Mouse (Mus musculus): ENCODE measurements at regions not wholly inside any gene's neighbourhood (a gene's known extent, or its start where the extent isn't known, plus 50 kb on each side); places are given as distances from the start of the nearest gene placed in this dataset.

GRCm38 (mm10) chr12:16378501-16378900 is 232.3 kb downstream of the Lpin1 start:
- DNase-seq (ENCODE audit: low read depth, low spot score), result no peak

- DNase-seq (ENCODE audit: low read depth, low spot score), result no peak
These were observed 236.3 kb downstream of the Lpin1 start for GRCm38 (mm10) chr12:16374331-16374996.

DNA sequence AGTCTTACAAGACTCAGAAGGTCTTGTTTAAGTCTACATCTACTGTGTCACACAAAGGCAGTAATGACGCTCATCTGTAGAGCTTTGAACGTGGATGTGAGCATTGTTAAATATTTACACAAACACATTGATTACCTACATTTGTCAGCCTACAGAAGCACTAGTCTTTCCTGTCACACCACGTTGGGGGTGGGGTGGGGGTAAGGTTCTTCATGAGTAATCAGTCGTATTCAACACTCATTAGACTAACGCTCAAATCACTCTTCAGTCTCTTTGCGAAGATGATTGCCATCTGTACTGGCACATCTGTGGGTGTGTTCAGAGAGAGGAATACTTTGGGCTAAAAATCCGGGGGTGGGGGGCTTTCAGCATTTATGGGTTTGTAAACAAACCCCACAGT is 240.7 kb downstream of the Lpin1 start:
- no peak for DNase-seq (ENCODE audit: low read depth, low spot score)

DNA sequence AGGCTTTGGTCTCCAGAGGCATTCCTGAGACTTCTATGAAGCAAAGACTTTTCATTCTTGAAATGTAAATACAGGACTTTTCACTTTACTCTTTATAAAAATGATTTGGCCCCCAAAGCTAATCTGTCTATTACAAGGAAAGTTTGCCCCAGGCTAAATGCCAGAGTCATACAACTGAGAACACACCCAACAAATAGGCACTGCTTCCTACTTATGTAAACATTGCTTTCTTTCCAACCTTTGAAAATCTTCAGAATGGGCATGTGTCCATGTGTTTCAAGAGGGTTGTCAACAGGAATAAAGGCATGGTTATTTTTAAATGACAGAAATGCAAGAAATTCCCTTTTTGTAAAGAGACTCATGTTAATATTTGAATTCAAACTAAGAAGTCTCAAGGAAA is 248.4 kb downstream of the Lpin1 start:
- no peak for DNase-seq (ENCODE audit: low read depth, low spot score)

DNA sequence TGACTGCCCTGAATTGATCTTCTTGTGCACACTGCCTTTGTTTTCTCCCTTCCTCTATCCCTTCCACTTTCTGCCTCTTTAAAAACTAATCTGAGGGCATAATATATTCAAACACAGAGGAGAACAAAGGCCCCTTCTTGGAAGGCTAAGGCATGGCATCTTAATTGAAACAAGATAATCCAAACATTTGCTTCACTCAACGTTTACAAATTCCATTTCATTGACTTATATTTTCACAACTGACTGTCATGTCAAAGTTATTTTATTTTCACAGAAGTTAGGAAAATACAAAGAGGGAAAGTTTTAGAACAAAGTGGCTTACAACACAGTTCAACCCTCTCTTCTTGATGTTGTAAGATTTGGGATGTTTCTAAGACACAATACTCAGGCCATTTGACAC is 251.9 kb downstream of the Lpin1 start:
- DNase-seq (ENCODE audit: low read depth, low spot score), result no peak

- no peak for DNase-seq (ENCODE audit: low read depth, low spot score)
These were observed 256.1 kb downstream of the Lpin1 start for GRCm38 (mm10) chr12:16354711-16355110.

- DNase-seq (ENCODE audit: low read depth, low spot score), result no peak
These were observed 259.0 kb downstream of the Lpin1 start for GRCm38 (mm10) chr12:16351751-16352150.

DNA sequence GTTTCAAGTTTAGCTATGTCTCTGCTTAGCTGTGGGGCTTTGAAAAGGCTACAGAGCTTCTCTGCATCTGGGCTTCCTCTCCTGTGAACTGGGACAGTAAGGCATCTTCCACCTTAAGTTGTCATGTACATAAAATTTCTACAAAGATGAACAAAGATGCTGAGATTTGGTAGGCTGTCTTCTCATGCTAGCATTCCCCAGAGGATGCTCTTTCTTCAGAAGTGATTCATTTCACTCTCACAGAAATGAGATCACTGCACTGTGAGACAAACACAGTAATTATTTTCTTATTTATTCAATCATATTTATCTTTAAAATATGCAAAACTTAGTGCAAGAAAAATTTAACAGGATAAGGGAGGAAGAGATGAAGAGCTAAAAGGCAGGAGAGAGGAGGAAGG is 261.5 kb downstream of the Lpin1 start:
- no peak for DNase-seq (ENCODE audit: low read depth, low spot score)

- DNase-seq (ENCODE audit: low read depth, low spot score), result peak; percentile 42
These were observed 266.7 kb downstream of the Lpin1 start for GRCm38 (mm10) chr12:16344021-16344420.

GRCm38 (mm10) chr12:16342030-16342429 is 268.7 kb downstream of the Lpin1 start:
- DNase-seq (ENCODE audit: low read depth, low spot score), result peak; percentile 67

DNA sequence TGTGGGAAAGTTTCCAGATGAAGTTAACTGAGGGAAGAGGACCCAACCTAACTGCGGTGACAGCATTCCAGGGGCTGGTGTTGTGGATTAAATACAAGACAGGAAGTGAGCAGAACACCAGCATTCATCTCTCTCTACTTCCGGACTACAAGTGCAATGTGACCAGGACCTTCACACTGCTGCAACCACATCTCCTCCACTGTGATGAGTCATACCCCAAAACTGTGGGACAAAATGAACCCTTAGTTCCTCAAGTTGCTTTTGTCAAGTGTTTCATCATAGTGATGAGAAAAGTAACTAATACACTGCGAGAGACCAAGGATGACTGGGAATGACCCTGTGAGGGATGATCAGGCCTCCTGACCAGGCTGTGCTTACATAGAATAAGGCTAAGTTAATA is 279.3 kb downstream of the Lpin1 start:
- no peak for DNase-seq (ENCODE audit: low read depth, low spot score)

- DNase-seq (ENCODE audit: low read depth, low spot score), result no peak
These were observed 281.6 kb downstream of the Lpin1 start for GRCm38 (mm10) chr12:16329129-16329528.

- DNase-seq (ENCODE audit: low read depth, low spot score), result no peak
These were observed 290.0 kb downstream of the Lpin1 start for GRCm38 (mm10) chr12:16320536-16321402.

DNA sequence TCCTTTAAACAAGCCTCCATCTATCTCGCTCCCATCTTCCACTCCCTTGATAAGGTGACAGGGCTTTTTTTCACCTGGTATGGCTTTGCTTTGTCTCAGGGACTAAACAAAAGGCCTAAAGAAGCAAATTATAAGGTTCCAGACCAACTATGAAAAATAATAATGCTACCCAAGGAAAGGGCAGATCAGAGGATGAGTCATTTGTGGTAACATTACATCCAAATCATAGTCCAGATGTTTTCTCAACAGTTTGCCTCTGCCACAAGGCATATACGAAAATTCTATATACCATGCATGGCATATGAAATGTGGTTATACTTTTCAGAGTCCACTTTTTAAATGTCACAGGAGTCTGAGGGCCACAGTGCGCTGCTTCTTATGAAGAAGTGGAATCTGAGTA is 302.7 kb downstream of the Lpin1 start:
- no peak for DNase-seq (ENCODE audit: low read depth, low spot score)

DNA sequence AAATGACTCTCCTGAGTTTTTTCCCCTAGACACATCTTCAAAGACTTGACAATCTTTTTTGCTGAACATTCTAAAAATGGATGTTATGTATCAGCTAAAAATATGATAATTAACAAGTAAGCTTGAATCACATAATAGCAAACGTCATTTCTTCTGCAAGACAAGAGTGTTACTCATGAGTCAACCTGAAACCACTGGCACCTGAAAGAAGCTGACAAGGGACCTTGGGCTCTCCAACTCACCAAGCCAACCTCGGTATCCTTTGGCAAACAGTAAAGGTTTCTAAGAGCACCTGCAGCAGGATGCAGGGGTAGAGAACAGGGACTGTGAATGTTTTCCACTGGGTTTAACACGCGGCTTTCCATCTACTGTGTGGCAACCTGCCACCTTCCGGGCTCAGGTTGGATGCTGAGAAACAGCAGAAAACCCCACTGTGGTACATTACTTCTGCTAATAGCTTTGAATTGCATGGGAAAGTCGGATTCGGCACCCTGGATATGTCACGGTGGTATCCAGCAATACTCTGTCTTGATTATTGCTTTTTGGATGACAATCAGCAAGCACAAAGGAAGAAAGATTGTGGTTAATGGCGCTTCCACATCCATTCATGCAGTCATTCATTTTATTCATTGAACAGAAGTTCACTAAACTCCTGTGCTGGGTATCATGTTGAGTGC is 305.9 kb downstream of the Lpin1 start:
- DNase-seq (ENCODE audit: low read depth, low spot score), result no peak

DNA sequence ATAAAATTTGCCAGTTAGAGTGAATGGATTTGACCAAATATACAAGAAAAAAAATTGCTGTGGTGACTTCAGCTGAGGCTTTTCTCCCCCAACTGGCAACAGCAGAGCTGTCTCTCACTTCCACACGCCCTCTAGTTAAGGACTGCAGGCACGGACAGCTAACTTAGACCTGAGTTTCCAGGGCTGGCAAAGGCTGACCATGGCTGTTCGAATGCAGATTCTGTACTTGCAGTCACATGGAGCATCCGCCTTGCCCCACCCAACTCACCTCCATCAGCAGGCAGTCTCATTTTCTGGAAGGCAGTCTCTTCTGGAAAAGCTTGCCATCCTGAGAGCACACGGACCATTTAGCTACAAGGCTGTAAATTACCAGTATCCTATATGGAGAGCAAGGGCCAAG is 325.7 kb downstream of the Lpin1 start:
- DNase-seq (ENCODE audit: low read depth, low spot score), result peak; percentile 76

- no peak for DNase-seq (ENCODE audit: low read depth, low spot score)
These were observed 331.6 kb downstream of the Lpin1 start for GRCm38 (mm10) chr12:16279146-16279545.

GRCm38 (mm10) chr12:16277567-16278332 is 333.0 kb downstream of the Lpin1 start:
- DNase-seq (ENCODE audit: low read depth, low spot score), result peak; percentile 86

GRCm38 (mm10) chr12:16277144-16277543 is 333.6 kb downstream of the Lpin1 start:
- DNase-seq (ENCODE audit: low read depth, low spot score), result peak; percentile 11

DNA sequence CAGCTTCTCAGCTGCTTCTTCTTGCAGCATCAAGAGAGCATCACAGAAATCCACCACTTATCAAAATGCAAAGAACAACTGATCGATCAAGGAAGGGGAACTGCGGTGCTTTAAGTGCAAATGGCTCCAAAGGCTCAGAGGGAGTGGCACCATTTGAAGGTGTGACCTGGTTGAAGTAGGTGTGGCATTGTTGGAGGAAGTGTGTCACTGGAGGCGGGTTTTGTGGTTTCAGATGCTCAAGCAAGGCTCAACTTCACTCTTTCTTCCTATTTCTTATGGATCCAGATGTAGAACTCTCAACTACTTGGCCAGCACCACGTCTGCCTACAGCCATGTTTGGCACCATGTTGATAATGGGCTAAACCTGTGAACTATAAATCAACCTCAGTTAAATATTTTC is 334.5 kb downstream of the Lpin1 start:
- peak; percentile 49 for DNase-seq (ENCODE audit: low read depth, low spot score)

DNA sequence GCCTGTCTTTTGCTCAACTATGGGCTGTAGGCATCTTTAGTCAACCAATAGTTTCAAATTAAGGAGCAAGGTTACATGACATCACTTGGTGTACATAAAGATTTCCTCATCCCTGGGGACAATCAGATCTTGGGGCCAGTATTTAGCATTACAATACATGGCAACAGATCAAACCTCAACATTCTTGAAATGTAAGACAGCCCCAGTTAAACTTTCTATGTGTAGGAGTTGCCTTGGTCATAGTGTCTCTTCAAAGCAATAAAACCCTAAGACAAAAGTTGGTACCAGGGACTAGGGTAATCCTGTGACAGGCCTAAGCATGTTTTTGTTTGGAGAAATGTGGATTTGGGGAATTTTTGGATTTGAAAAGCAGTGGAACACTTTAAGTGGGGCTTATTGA is 338.3 kb downstream of the Lpin1 start:
- DNase-seq (ENCODE audit: low read depth, low spot score), result no peak

DNA sequence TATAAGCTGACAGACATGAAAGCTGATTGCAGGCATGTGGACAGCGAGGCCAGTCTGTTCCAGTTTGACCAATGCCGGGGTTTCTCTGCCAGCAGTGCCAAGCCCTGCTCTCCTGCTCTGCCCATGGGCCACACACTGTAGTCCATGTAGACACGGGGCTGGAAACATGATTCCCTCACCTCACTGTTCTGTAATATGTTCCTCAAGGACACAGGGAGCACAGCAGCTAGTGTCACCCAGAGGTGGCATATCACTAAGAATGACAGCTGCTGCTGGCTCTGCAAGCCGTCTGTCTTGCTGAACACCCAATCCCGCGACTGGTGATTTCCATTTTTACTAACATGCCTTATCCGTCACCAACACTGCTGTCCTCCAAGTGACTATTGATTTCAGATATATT is 339.9 kb downstream of the Lpin1 start:
- DNase-seq (ENCODE audit: low read depth, low spot score), result no peak

Data from R1 (cell line).